Mouse (Mus musculus): ENCODE results near the gene Mov10. TPM values are rescaled to one million over a fixed set of nuclear protein-coding genes. Genes with fewer than 3 reads are reported as not detected.
"Not testable (repeated sequence)": the region's sequence is repeated elsewhere in the genome, so short reads cannot be mapped to it uniquely, and the experiment has no call there.

Mov10 gene
- polyA plus RNA-seq, 1 experiment from 2014 or later = 20.6 TPM

DNA sequence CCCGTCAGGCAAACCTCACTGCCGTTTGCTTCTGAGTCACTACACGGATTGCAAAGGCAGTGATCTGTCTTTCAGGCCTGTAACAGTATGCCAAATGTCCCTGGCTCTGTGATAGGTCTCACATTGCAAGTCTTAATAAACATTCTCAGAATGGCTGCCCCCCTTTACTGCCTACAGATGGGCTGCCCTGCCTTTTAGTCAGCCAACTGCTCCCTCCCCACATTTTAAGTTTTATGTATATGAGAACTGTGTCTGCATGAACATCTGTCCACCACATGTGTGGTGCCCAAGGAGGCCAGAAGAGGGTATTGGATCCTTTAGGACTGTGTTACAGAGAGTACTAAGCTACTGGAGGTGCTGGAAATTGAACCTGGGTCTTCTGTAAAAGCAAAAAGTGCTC is 47.4 kb downstream of the Mov10 start:
- Histone ChIP-seq H3K4me2 (no peak overlapping the region), H3K27ac (no peak overlapping the region), H3K27me3 (peaks cover 18% of the 10 kb centered on the region), H3K36me3 (replicated peaks) (no peaks in the 10 kb centered on the region), H3K4me3 (replicated peaks) (no peak overlapping the region), H3K9me3 (no peaks in the 10 kb centered on the region), H3K9ac (no peak overlapping the region), H3K4me1 (no peaks in the 10 kb centered on the region)
- no peak for ATAC-seq (ENCODE audit: low FRiP score)
- 91% methylated on average over 3 of the region's 3 CpGs for WGBS

DNA sequence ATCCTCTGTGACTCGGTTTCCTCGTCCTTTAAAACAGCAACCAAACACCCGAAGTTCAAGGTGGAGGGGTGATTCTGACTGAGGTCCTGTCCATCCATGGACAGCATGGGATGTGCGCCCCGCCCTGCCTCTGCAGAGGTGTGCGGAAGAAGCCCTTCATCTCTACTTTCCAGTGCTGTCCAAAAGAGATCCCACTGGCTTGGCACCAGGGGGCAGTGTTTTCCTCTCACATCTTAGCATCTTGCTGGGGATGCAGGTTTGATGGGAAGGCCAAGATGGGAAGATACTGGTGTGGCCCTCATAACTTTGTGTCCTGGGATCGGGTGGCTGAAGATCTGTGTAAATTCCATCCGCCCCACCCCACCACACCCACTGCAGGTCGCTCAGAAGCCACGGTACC is 48.3 kb downstream of the Mov10 start:
- no peaks in the 10 kb centered on the region for H3K36me3 ChIP-seq (replicated peaks)
- ATAC-seq (ENCODE audit: low FRiP score) = no peak
- H3K9me3 ChIP-seq = no peaks in the 10 kb centered on the region
- 0 out of 2 replicates have a peak, but pooled peaks cover 13% of the 10 kb centered on the region for H3K27me3 ChIP-seq
- H3K4me2 ChIP-seq = no peak overlapping the region
- WGBS = 64% methylated on average over 10 of the region's 10 CpGs
- H3K9ac ChIP-seq = no peak overlapping the region
- no peaks in the 10 kb centered on the region for H3K4me1 ChIP-seq
- H3K4me3 ChIP-seq (replicated peaks) = no peak overlapping the region
- no peak overlapping the region for H3K27ac ChIP-seq

DNA sequence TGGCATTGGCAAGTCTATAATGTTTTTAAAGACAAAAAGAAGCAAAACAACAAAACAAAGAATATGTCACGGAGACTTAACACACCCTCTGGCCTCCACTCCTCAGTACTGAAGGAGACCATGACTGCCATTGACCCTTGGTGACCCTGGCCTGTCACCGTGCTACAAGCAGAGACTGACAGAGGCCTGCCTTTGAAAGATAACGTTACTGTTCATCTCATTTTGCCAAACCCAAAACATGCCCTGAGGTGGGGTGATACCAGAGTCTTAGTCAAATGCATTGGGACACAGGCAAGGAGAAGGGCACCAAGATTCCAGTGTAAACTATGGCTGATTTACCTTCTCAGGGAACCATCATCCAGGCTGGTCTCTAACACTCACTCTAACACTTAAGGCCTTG is 49.2 kb downstream of the Mov10 start:
- Histone ChIP-seq H3K4me3 (replicated peaks) (no peak overlapping the region), H3K4me1 (no peaks in the 10 kb centered on the region), H3K27ac (no peak overlapping the region), H3K9me3 (no peaks in the 10 kb centered on the region), H3K27me3 (0 out of 2 replicates have a peak, but pooled peaks cover 13% of the 10 kb centered on the region), H3K4me2 (no peak overlapping the region), H3K9ac (no peak overlapping the region), H3K36me3 (replicated peaks) (no peaks in the 10 kb centered on the region)
- no peak for ATAC-seq (ENCODE audit: low FRiP score)
- 72% methylated on average over 3 of the region's 3 CpGs for WGBS

DNA sequence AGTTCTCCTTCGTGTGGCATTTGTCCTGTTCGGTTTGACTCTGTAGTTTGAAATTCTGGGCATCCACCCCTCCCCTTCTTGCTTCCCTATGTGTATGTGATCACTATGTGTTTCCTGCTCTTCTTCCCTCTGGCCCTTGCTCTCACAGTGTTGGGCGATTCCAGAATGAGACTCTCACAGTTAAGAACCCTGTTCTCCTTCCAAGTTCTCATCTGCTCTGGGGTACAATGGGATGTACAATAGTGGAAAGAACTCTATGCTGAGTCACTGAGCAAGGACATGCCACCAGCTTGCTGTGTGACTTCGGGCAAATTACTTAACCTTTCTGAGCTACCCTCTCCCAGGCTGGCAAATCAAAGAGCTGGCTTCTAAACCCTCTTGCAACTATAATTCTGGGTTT is 50.6 kb downstream of the Mov10 start:
- 77% methylated on average over 4 of the region's 4 CpGs for WGBS
- H3K9ac ChIP-seq = no peak overlapping the region
- no peaks in the 10 kb centered on the region for H3K27me3 ChIP-seq
- no peak for ATAC-seq (ENCODE audit: low FRiP score)
- no peak overlapping the region for H3K4me3 ChIP-seq (replicated peaks)
- no peak overlapping the region for H3K27ac ChIP-seq
- H3K9me3 ChIP-seq = no peaks in the 10 kb centered on the region
- no peak overlapping the region for H3K4me2 ChIP-seq
- H3K36me3 ChIP-seq (replicated peaks) = no peaks in the 10 kb centered on the region
- no peaks in the 10 kb centered on the region for H3K4me1 ChIP-seq

DNA sequence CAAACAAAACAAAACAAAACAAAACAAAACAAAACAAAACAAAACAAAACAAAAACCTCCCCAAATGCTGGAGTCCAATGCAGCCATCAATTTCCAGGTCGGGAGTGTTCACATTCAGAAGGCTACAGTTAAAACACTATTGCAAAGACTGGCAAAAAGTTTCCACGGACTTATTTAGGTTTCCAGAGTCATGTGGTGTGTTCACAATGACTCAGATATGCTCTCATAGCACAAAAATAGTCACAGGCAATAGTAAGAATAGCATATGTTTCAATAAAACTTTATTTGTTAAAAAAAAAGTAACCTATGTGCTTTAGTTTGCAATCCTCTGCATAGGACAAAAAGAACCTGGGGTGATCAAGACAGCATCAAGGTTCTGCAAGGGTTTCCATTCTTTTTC is 51.2 kb downstream of the Mov10 start:
- Histone ChIP-seq H3K27me3 (0 out of 2 replicates have a peak, but pooled peaks cover under 1% of the 10 kb centered on the region), H3K4me2 (no peak overlapping the region)
- 68% methylated on average over 2 of the region's 2 CpGs for WGBS

GRCm38 (mm10) chr3:104765021-104765420 is 53.3 kb downstream of the Mov10 start:
- H3K4me1 ChIP-seq = no peaks in the 10 kb centered on the region
- 24% methylated on average over 4 of the region's 4 CpGs for WGBS
- H3K4me3 ChIP-seq (replicated peaks) = no peak overlapping the region
- no peak for ATAC-seq (ENCODE audit: low FRiP score)
- H3K27ac ChIP-seq = no peak overlapping the region
- no peak overlapping the region for H3K9ac ChIP-seq
- no peaks in the 10 kb centered on the region for H3K36me3 ChIP-seq (replicated peaks)
- H3K27me3 ChIP-seq = peaks cover 17% of the 10 kb centered on the region; the same call in 1 of the 2 replicates
- no peak overlapping the region for H3K4me2 ChIP-seq
- no peaks in the 10 kb centered on the region for H3K9me3 ChIP-seq

More for the DNA sequence above, 51.2 kb downstream of the Mov10 start:
- Histone ChIP-seq H3K27ac (no peak overlapping the region), H3K4me3 (replicated peaks) (no peak overlapping the region), H3K9ac (no peak overlapping the region), H3K36me3 (replicated peaks) (no peaks in the 10 kb centered on the region), H3K9me3 (no peaks in the 10 kb centered on the region), H3K4me1 (no peaks in the 10 kb centered on the region)
- no peak for ATAC-seq (ENCODE audit: low FRiP score)

DNA sequence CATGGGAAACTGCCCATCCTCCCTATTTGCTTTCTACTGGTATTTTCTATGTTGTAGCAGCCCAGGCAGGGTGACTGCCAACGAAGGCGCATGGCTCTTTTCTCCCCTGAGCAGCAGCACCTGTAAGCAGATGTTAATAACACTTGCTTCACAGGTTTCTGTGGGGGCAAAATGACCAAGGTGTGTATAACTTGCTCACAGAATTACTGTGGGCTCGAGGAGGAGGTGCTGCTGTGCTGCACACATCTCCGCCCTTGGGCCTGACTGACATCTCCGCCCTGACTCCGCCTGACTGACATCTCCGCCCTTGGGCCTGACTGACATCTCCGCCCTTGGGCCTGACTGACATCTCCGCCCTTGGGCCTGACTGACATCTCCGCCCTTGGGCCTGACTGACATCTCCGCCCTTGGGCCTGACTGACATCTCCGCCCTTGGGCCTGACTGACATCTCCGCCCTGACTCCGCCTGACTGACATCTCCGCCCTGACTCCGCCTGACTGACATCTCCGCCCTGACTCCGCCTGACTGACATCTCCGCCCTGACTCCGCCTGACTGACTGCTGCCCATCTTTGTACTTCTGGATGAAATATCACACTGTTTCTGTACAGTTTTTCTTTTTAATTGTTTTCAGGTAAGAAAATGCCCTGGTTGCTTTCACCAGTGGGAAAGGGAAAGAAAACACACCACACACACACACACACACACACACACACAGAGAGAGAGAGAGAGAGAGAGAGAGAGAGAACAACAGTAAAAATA is 56.1 kb downstream of the Mov10 start:
- H3K36me3 ChIP-seq (replicated peaks); H3K9ac ChIP-seq; H3K4me2 ChIP-seq; H3K4me1 ChIP-seq; H3K27ac ChIP-seq; H3K4me3 ChIP-seq (replicated peaks); ATAC-seq (ENCODE audit: low FRiP score); H3K9me3 ChIP-seq: not testable (repeated sequence)
- 25% methylated on average over 20 of the region's 20 CpGs for WGBS
- H3K27me3 ChIP-seq = peaks cover 28% of the 10 kb centered on the region

DNA sequence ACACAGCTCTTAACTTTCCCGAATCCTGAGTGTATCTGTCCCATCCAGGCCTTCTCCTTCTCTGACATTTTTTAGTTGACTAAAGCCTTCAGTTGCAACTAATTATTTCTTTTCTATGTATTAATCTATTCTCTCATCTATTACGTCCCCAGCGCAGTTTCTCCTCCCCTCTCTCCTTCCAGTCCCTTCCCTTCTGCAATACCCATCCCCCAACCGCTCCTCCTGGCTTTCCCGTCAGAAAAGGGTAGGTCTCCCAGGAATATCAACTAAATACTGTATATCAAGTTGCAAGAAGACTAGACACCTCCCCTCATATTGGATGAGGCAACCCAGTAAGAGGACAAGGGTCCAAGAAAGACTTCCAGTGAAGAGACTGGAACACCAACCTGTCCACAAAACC is 59.5 kb downstream of the Mov10 start:
- no peak; the same call in 1 of the 2 replicates for ATAC-seq (ENCODE audit: low FRiP score)
- H3K27me3 ChIP-seq = peaks cover 28% of the 10 kb centered on the region

DNA sequence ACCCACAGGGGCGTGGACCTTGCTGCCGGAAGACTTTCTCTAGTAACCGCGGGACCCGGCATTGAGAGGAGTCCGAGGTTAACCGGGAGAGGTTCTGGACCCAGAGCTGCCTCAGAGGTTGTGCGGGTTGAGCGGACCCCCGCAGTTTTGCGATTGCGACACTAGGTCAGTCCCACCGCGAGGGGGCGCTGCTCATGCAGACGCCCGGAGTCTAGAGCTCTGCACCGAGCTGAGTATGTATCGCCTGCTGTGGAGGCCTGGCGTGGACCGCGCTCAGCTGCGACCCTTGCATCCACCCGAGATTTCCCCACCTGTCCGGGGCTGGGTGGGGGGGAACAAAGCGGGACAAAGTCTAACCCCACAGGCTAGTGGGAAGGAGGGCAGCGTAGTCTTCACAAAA is 60.0 kb downstream of the Mov10 start:
- peaks cover 28% of the 10 kb centered on the region for H3K27me3 ChIP-seq
- ATAC-seq (ENCODE audit: low FRiP score) = peak; percentile 91
- 2% methylated on average over 27 of the region's 27 CpGs for WGBS
- peak overlapping the region; percentile 50 for H3K9ac ChIP-seq
- H3K9me3 ChIP-seq = no peaks in the 10 kb centered on the region
- H3K4me3 ChIP-seq (replicated peaks) = peak overlapping the region; percentile 40
- H3K27ac ChIP-seq = no peak overlapping the region
- H3K4me2 ChIP-seq = peak overlapping the region; percentile 66
- H3K36me3 ChIP-seq (replicated peaks) = no peaks in the 10 kb centered on the region
- peaks cover 7% of the 10 kb centered on the region; the same call in 1 of the 2 replicates for H3K4me1 ChIP-seq

More for the DNA sequence above, 59.5 kb downstream of the Mov10 start:
- no peaks in the 10 kb centered on the region for H3K9me3 ChIP-seq
- peak overlapping the region; percentile 50 for H3K9ac ChIP-seq
- no peak overlapping the region for H3K27ac ChIP-seq
- no peaks in the 10 kb centered on the region for H3K36me3 ChIP-seq (replicated peaks)
- peak overlapping the region; percentile 66 for H3K4me2 ChIP-seq
- peaks cover 7% of the 10 kb centered on the region; the same call in 1 of the 2 replicates for H3K4me1 ChIP-seq
- H3K4me3 ChIP-seq (replicated peaks) = peak overlapping the region; percentile 40
- 9% methylated on average over 5 of the region's 5 CpGs for WGBS

GRCm38 (mm10) chr3:104752845-104753244 is 65.5 kb downstream of the Mov10 start:
- not testable (repeated sequence) for ATAC-seq (ENCODE audit: low FRiP score); H3K4me1 ChIP-seq; H3K9ac ChIP-seq; H3K27ac ChIP-seq; H3K36me3 ChIP-seq (replicated peaks); H3K27me3 ChIP-seq; H3K9me3 ChIP-seq; H3K4me3 ChIP-seq (replicated peaks)
- WGBS = 19% methylated on average over 19 of the region's 25 CpGs
- peak overlapping the region; percentile 29 for H3K4me2 ChIP-seq

Other genes with a start within 250 kb of the Mov10 start
- gene Slc16a1, start 179.9 kb downstream of the Mov10 start, polyA plus RNA-seq (2016; fragmentation: Nextera tagmentation; extraction: Ambion mirVana) = 29.9 and 32.1 TPM in 2 replicates
- gene Ppm1j, start 37.5 kb downstream of the Mov10 start, polyA plus RNA-seq (2016; fragmentation: Nextera tagmentation; extraction: Ambion mirVana) = 1.0 and 1.5 TPM in 2 replicates
- gene Fam19a3, start 36.7 kb downstream of the Mov10 start, polyA plus RNA-seq (2016; fragmentation: Nextera tagmentation; extraction: Ambion mirVana) = 0.23 TPM in 1 of 2 replicates, not detected in the other
- 69.5 and 73.1 TPM in 2 replicates for gene Rhoc, start 30.2 kb downstream of the Mov10 start, polyA plus RNA-seq (2016; fragmentation: Nextera tagmentation; extraction: Ambion mirVana)
- 36.7 and 40.1 TPM in 2 replicates for gene St7l, start 45.4 kb upstream of the Mov10 start, polyA plus RNA-seq (2016; fragmentation: Nextera tagmentation; extraction: Ambion mirVana)
- gene Capza1, start 45.9 kb upstream of the Mov10 start, polyA plus RNA-seq (2016; fragmentation: Nextera tagmentation; extraction: Ambion mirVana) = 208 and 212 TPM in 2 replicates
- 0.85 and 1.5 TPM in 2 replicates for gene Wnt2b, start 143.4 kb upstream of the Mov10 start, polyA plus RNA-seq (2016; fragmentation: Nextera tagmentation; extraction: Ambion mirVana)
- gene Cttnbp2nl, start 234.6 kb upstream of the Mov10 start, polyA plus RNA-seq (2016; fragmentation: Nextera tagmentation; extraction: Ambion mirVana) = 53.1 and 65.8 TPM in 2 replicates
- not detected in 2 replicates for gene 4930564D02Rik, start 248.3 kb upstream of the Mov10 start, polyA plus RNA-seq (2016; fragmentation: Nextera tagmentation; extraction: Ambion mirVana)

Data from forebrain, embryonic 12.5 days (tissue).